Mouse (Mus musculus): ENCODE measurements around the gene Txndc9. TPM values are rescaled to one million over a fixed set of nuclear protein-coding genes. Genes with fewer than 3 reads are reported as not detected.
A peak's percentile ranks its signal among the peaks of the same experiment; 100 is the strongest.

Txndc9 gene
- total RNA-seq, 4 experiments from 2014 or later = 74.0 to 87.7 (median 83.5) TPM

DNA sequence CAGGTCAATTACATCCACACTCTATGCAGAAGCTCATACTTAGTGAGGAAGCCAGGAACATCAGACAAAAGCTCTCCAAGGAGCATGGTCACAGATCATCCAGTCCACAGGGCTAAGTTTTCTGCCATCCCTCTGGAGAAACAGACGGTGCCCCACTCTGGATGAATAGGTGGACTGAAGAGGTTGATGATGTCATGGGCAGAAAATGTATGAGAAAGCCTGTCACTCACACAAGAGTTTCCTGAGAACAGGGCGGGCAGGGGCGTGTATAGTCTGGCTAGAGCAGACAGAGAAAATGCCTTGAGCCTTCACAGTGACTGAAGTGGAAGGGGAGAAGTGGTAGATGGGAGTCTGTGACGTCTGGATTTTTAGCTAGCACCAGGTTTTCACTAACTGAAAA, 26.2 kb downstream of the Txndc9 start:
- DNase-seq = no peak

DNA sequence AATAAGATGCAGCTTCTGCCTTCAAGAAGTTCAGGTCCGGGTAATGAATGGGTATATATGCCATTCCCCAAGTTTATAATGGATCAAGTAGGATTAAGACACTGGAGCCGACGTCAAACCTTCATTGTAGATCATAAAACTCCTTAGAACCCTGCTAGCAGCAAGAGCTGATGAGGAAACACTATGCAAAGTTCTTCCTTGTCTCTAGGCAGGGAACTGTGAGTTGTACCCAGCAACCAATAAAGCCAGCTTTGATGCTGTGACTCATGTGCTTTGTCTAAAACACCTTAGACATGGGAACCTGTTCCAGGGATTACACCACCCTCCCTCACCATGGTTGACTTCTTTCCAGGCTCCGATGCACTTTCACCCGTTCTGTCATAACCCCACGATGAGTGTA, 28.9 kb downstream of the Txndc9 start:
- no peak for DNase-seq

DNA sequence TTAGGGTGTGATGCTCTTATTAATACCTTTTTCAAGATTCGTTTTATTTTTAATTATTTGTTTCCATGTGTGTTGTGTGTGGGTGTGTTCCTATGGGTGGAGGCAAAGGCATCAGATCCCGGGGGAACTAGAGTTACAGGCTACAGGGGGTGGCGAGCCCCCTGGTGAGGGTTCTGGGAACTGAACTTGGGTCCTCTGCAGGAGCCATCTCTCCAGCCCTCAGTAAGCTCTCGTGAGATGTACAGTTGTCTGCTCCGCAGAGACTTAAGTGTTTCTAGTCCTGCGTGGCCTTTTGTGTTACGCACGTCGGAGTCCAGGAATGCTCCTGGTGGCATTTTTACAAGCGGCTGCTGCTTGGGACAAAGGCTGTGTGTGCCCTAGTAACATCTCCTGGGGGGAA, 32.1 kb downstream of the Txndc9 start:
- no peak for DNase-seq

DNA sequence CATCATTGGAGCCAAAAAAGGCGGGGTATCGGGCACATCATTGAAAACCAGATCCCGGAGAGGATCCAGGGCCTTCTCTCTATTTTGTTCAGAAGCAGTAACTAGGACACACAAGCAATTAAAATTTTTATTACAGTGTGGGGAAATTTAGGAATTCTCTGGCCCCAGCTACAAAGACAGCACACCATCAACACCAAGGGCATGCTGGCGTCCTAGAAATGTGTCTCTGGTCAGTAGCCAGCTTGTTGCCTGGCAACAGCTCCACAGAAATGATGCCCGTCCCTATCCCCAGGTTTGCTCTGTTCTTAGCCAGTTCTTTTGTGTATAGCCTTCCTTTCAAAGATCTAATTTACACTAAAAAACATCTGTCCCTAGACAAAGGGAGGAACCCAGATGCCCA, 38.2 kb downstream of the Txndc9 start:
- DNase-seq = peak; percentile 31

DNA sequence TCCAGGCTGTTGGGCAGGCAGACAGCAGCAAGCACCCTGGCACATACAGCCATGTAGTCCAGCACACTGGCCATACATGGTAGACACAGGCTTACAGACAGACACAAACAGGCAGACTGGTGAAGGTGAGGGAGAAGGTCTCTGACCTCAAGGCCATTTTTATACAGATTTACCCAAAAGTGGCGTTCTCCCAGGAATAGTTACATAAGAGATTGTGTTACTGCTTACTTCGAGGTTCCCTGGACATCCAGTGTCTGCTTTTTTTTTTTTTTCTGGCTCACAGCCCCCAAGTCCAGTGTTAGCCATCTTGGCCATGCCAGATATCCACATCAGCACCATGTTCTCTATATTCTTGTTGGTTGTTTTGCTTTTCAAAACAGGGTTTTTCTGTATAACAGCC, 39.2 kb downstream of the Txndc9 start:
- no peak for DNase-seq

DNA sequence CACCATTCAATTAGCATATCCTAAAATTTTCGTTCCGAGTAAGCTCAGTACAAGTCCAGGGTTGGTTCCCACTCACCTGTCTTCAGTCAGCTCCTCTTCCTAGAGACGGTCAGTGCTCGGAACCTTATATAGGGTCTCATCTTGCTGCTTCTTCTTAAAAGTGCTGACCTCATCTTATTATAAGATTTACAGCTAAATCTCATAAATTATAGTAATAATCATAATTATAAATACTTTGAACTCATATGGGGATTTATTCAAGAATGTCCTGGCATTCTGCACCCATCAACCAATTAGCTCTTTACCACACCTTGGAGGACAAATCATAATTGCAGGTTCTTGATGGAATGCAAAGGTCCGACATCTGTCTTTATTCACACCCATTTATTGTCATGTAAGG, 40.0 kb downstream of the Txndc9 start, which contains the start of gene Lyg1:
Lyg1 (minus strand) TSS at position 101 of the 400 bp plus-strand sequence.
- DNase-seq = no peak

DNA sequence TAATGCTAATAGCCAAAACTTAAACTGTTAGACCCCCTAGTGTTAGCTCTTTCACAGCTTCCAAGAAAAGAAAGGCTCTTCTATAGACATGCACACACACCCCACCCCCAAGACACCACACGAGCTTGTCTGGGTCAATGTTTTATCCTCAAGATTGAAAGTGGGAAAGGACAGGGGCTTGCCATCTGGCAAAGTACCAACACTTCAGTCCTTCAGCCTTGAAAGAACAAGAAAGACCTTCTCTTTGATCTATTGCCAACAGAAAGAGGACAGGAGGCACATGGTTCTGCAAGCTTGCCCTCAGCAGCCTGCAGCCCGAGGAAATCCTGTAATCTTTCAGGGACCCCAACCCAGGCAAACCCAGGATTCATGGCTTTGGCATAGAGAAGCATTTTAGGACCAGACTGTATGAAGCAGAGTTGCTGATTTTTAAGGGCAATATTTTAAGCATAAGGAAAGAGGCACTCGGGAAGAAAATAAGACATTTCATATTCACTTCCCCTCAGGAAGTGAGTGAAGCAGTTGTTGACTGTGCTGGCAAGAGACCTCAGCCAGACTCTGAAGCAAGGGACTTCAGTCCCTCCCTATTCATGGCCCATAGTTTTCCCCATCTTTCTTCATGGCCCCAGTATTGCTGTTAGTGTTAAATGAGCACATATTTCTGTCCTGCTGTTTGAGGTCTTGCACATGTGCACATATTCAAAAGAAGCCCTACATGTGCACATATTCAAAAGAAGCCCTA, 40.8 kb downstream of the Txndc9 start:
- DNase-seq = peak; percentile 74

DNA sequence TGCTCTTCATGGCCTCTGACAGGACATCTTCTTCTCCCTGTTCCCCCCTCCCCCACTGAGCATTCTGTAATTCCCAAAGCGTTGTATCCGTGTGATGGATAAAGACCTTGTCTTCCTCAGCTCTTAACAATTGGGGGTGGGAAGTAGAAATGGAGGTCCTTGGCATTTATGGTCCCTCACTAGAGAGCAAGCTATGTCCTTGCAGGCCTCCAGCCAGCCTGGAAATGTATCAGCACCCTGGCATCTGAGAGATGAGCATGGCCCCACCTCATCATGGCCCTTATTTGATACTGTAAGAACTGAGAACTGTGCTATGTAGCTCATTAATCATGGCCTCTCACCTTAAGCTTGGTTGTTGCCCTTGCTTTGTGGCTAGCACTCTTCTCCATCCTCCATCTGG, 42.4 kb downstream of the Txndc9 start:
- peak; percentile 47 for DNase-seq

DNA sequence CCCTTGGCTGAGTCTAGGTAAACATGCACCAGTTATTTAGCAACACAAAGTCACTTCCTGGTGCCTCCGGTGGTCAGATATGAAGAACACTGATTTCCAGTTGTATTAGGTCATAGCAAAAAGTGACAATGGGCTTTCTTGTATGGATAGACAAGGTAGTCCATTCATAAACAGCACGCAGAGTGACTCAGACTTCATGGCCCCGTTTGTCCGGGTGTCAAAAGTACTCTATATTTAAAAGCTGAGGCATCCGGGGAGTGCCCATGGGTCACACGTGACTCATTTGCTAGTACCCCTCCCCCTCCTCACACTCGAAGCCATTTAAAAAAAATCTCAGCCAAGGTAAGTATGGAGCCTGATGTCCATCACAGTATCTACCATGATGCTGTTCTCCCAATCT, 42.9 kb downstream of the Txndc9 start:
- no peak for DNase-seq

DNA sequence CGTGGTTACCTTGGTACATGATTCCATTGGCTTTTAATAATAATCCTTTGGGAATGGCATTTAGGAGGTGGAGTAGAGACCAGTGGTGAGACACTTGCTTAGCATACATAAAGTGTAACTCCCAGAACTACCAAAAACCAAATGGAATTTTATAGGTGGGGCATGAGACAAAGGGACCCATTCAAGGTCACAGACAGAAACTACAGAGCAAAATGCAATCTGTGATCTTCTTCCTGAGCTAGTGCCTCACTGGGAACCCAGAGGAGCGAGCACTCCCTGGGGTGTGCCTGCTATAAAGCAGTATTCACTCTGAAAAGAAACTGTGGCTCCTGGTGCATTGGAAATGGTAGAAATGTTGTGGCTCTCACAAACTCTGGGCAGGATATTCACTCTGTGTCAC, 48.8 kb downstream of the Txndc9 start:
- no peak for DNase-seq

Other genes starting within 250 kb of the Txndc9 start
- gene Tsga10, start 131.5 kb downstream of the Txndc9 start, total RNA-seq (2022) = 1 to 10 TPM; 3.9 to 6.6 (median 5.3) TPM
- gene Lipt1, start 126.2 kb downstream of the Txndc9 start, total RNA-seq (2022) = 10 to 100 TPM; 13.6 to 15.7 (median 14.9) TPM
- 10 to 100 TPM; 11.9 to 16.9 (median 15.1) TPM for gene Mitd1, start 107.5 kb downstream of the Txndc9 start, total RNA-seq (2022)
- gene Mrpl30, start 107.4 kb downstream of the Txndc9 start, total RNA-seq (2022) = 100 to 1,000 TPM; 146 to 176 (median 161) TPM
- gene Lyg2, start 81.4 kb downstream of the Txndc9 start, total RNA-seq (2022) = not detected
- not detected for gene Lyg1, start 40.1 kb downstream of the Txndc9 start, total RNA-seq (2022)
- gene Eif5b, start 117 bp upstream of the Txndc9 start, total RNA-seq (2022) = 10 to 100 TPM; 44.4 to 53.0 (median 48.8) TPM
- 10 to 100 TPM; 24.0 to 40.3 (median 30.9) TPM for gene Rev1, start 131.9 kb upstream of the Txndc9 start, total RNA-seq (2022)